Mouse (Mus musculus) cortical plate, adult 2 months (tissue): ENCODE measurements around the gene Gm3259. TPM values are rescaled to one million over a fixed set of nuclear protein-coding genes. Genes with fewer than 3 reads are reported as not detected.
"Not testable (repeated sequence)": the region's sequence is repeated elsewhere in the genome, so short reads cannot be mapped to it uniquely, and the experiment has no call there.

Source experiments
- H3K27ac ChIP-seq: fragments of 200-500 bp; 2 replicates; pipeline ENCODE4 v1.5.1; 2012; ENCODE audit warnings: low read length, control low read depth, inconsistent platforms; ENCODE audit not compliant: insufficient read depth
- H3K4me1 ChIP-seq: fragments of 200-500 bp; 2 replicates; pipeline ENCODE4 v1.6.1; 2011; ENCODE audit warnings: low read length; ENCODE audit not compliant: control insufficient read depth, insufficient read depth
- H3K4me3 ChIP-seq: fragments of 200-500 bp; 2 replicates; pipeline ENCODE4 v1.5.1; 2011; ENCODE audit warnings: mild to moderate bottlenecking, low read length, control low read depth; ENCODE audit not compliant: insufficient read depth
- polyA plus RNA-seq: library from polyadenylated mRNA; depleted of rRNA; stranded (reverse); fragments of >200 nt; gene quantifications from 2 replicates; pipeline ENCODE4 v1.2.3, GENCODE M21; 2012; rRNA removed

Gm3259 gene
- polyA plus RNA-seq: not detected in 2 replicates

DNA sequence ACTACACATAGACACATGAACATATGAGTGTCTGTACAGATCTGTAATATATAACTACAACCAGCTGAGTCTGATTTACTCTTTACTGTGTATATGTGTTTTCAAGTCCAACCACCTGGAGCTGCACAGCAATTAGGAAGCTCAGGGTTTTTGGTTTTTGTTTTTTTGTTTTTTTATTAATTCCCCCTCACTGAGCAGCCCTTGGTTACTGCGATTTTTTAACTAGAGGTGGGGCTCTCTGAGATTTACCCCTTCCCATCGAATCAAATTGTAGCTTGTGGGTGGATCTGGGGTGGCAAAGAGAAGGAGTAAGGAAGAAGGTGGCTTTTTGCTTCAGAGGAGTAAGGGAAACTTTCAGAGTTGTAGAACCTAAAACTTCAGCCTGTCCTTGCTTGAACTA lies at the start of gene Gm3259:
Gm3259 (plus strand) TSS at position 301 of the 400 bp plus-strand sequence.
- H3K4me1 ChIP-seq, H3K27ac ChIP-seq, H3K4me3 ChIP-seq: not testable (repeated sequence)

DNA sequence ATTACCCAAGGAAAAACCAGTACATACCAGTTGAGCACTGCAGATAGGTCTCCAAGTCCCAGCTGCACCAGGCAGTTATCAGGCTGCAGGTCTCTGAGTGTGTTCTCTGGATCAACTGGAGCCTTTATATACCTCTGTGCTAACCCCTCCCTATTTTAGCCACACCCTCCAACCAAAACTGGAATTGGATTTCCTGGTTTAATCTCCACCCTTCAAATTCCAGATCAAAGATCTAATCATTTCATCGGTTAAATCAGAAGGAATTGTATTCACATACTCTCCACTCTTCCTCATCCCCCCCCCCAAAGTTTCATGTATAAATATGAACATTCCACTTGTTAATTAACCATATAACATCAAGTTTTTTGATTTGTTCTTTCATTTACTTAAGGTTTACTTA lies 33.0 kb upstream of the Gm3259 start, which contains the start of gene Gm10424:
Gm10424 (minus strand) TSS at position 101 of the 400 bp plus-strand sequence.
- not testable (repeated sequence) for H3K4me3 ChIP-seq, H3K27ac ChIP-seq, H3K4me1 ChIP-seq

Other genes starting within 250 kb of the Gm3259 start
- gene Gm7942, start 199.0 kb upstream of the Gm3259 start, polyA plus RNA-seq: not detected in 2 replicates
- gene Gm16513, start 123.3 kb upstream of the Gm3259 start, polyA plus RNA-seq: not detected in 2 replicates
- gene Gm10424, start 33.1 kb upstream of the Gm3259 start, polyA plus RNA-seq: not detected in 2 replicates
- not detected in 2 replicates for gene D5Ertd577e, start 150.9 kb downstream of the Gm3259 start, polyA plus RNA-seq
- gene Gm3286, start 204.8 kb downstream of the Gm3259 start, polyA plus RNA-seq: not detected in 2 replicates